Mouse (Mus musculus) olfactory bulb, adult 2 months (tissue): ENCODE data around the gene Msantd2. TPM values are rescaled to one million over a fixed set of nuclear protein-coding genes. Genes with fewer than 3 reads are reported as not detected.

ENCODE experiments used
- H3K27ac ChIP-seq: fragments of 200-500 bp; 2 replicates; pipeline ENCODE4 v1.5.1; 2012; ENCODE audit warnings: low read depth, low read length; ENCODE audit not compliant: insufficient read depth
- H3K4me1 ChIP-seq: fragments of 200-500 bp; 2 replicates; pipeline ENCODE4 v1.6.1; 2012; ENCODE audit warnings: low read length; ENCODE audit not compliant: control insufficient read depth, insufficient read depth
- H3K4me3 ChIP-seq: fragments of 200-500 bp; 2 replicates; pipeline ENCODE4 v1.5.1; 2012; ENCODE audit warnings: mild to moderate bottlenecking, low read depth, low read length, moderate library complexity; ENCODE audit not compliant: insufficient read depth
- CTCF ChIP-seq: fragments of 200-500 bp; IDR thresholded peaks from 2 replicates; pipeline ENCODE4 v1.5.1; 2012; ENCODE audit warnings: low read depth, mild to moderate bottlenecking, low read length, moderate library complexity; ENCODE audit not compliant: insufficient read depth
- POLR2A ChIP-seq: fragments of 200-500 bp; IDR thresholded peaks from 2 replicates; pipeline ENCODE4 v1.6.1; 2012; ENCODE audit warnings: mild to moderate bottlenecking, low read depth, low read length, moderate library complexity; ENCODE audit not compliant: insufficient read depth
- WGBS: fragments of 180-500 bp; shearing (Covaris S2); methylation state at CpG from one replicate; pipeline ENCODE4 v1.1.7; 2018; 5-methylcytosine and 5-hydroxymethylcytosine counted together
- polyA plus RNA-seq: library from polyadenylated mRNA; stranded (reverse); fragments of >200 nt; gene quantifications from 2 replicates; pipeline ENCODE4 v1.2.4, GENCODE M21; 2012; ENCODE audit warnings: low replicate concordance; ENCODE audit not compliant: missing spikeins, insufficient read depth, insufficient read length

Msantd2 gene
- polyA plus RNA-seq, 1 experiment: not detected

DNA sequence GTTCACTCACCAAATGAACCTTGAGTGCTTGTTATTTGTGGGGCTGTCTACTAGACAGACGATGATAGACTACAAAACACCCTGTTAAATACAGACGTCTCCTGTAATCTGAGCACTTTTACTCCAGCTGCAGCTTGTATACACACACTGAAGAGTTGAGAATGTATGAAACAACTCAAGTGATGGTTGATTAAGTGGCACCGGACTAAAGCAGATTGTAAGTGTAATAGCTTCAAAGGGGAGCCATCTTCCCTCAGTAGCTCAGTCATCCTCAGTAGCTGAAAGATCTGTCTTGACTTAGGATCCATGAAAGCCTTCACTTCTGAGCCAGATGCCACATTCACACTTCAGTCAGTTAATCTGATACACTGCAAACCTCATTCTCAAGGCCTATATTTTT is 6.6 kb downstream of the Msantd2 start:
- TF ChIP-seq POLR2A (no peak), CTCF (no peak)
- H3K4me1 ChIP-seq: no peaks in the 10 kb centered on the region
- no peak overlapping the region for H3K27ac ChIP-seq
- 80% methylated on average over 3 of the region's 3 CpGs for WGBS
- no peak overlapping the region for H3K4me3 ChIP-seq

DNA sequence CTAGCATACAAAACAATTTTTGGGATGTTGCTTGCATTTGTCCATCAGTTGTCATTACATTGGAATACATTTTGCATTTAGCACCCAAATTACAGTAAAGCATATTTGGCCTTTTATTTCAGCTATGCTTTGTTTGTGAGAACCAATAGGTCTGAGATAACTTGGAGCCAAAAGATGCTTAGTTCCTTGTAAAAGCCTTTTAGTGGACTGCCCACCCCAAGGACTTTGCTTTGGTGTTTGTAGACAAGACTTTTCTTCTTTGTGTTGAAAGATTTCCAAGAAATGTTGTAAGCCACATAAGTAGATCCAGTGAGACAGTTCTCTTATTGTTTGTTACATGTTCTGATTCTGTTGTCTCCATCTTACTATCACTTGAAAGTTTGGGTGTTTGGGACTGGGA is 7.2 kb downstream of the Msantd2 start:
- Histone ChIP-seq H3K4me1 (no peaks in the 10 kb centered on the region), H3K4me3 (no peak overlapping the region), H3K27ac (no peak overlapping the region)
- TF ChIP-seq POLR2A: no peak

DNA sequence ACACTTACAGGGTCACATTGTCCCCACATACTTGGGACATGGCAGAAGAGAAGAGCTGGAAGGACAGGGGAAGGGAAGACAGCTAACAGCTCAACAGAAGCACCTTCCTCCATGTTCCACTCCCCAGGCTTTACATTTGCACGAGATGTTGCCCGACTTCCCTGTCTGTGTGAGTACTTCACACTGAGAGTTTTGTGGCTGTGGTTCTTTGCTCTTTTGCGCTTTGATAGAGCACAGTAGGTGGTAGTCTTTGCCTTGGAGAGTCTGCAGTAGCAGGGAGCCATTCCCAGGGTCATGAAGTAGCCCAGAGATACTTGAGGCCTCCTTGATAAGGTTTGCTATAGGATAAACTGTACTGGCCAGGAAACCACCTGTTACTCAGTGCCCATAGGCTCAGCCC is 11.1 kb downstream of the Msantd2 start:
- TF ChIP-seq POLR2A (no peak), CTCF (no peak)
- Histone ChIP-seq H3K4me1 (no peaks in the 10 kb centered on the region), H3K4me3 (no peak overlapping the region), H3K27ac (no peak overlapping the region)
- 84% methylated on average over 3 of the region's 3 CpGs for WGBS

DNA sequence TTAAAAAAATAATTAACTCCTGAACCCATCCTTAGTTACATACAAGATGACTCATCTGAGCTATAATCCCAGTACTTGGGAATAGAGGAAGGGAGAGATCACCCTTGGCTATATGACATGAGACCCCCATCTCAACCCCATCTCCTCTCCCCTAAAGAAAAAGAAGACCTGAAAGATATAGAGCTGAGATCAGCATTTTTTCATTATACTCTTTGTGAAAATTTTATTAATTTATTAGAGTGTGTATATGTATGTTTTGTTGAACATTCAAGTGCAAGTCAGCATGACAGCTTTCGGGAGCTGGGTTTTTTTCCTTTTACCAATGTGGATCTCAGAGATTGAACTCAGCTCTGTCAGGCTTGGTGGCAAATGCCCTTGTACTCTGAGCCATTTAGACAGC is 12.1 kb downstream of the Msantd2 start:
- no peak for TF ChIP-seq POLR2A
- TF ChIP-seq CTCF: no peak
- 100% methylated on average over 1 of the region's 1 CpGs for WGBS
- Histone ChIP-seq H3K27ac (no peak overlapping the region), H3K4me3 (no peak overlapping the region), H3K4me1 (no peaks in the 10 kb centered on the region)

DNA sequence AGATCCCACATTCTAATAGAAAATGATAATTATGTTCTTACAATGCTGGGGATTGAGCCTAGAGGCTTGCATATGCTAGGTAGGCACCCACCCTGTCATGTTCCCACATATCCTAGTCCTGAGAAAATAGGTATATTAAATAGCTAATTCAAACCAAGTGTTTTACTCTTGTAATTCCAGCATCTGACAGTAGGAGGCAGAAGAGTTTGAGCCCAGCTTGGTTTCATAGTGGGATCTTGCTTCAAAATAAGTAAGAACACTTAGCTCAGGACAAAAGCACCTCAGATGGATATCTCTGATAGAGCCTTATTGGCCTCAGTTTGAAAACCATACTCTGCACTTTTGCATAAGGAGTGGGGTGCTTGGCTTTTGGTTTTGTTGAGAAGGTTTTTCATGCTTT is 15.2 kb downstream of the Msantd2 start:
- TF ChIP-seq CTCF: no peak
- no peak for TF ChIP-seq POLR2A
- Histone ChIP-seq H3K27ac (no peak overlapping the region), H3K4me3 (no peak overlapping the region), H3K4me1 (no peaks in the 10 kb centered on the region)

DNA sequence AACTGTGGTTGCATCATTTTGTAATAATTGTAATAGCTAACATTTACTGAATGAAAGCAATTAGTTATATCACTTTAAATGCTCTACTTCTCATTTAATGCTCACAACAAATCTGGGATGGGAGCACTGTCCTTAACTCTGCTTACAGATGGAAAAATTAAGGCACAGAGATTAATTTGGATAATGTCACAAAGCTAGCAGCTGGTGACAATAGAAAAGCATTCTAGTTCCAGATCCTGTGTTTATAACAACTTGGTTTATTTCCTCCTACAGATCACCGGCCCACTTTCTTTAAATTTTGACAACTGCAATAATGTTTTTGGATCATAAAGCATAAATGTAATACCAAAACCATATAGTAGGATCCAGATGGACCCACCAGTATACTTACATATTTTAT is 16.9 kb downstream of the Msantd2 start:
- WGBS: 57% methylated on average over 1 of the region's 1 CpGs
- TF ChIP-seq CTCF (no peak), POLR2A (no peak)
- H3K27ac ChIP-seq: no peak overlapping the region
- H3K4me1 ChIP-seq: no peaks in the 10 kb centered on the region
- H3K4me3 ChIP-seq: no peak overlapping the region

DNA sequence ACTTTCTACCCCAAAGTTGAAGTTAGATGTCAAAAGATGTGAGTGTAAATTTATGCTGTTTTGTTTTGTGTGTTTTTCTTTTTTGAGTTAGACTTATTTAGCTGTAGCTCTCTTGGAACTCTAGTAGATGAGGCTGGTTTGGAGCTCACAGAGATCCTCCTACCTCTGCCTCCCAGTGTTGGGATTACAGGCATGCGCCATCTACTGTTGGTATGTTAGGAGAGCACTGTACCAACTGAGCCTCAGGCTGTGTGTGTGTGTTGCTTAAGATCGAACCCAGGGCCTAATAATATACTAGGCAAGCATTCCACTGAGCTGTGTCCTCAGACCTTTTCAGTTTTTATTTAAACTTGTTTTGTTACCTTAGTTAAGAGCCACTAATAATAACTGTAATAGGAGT is 23.0 kb downstream of the Msantd2 start:
- WGBS: 97% methylated on average over 2 of the region's 2 CpGs
- no peak for TF ChIP-seq POLR2A
- no peak for TF ChIP-seq CTCF
- Histone ChIP-seq H3K4me1 (no peaks in the 10 kb centered on the region; the same call in 1 of the 2 replicates), H3K27ac (no peak overlapping the region), H3K4me3 (no peak overlapping the region)

DNA sequence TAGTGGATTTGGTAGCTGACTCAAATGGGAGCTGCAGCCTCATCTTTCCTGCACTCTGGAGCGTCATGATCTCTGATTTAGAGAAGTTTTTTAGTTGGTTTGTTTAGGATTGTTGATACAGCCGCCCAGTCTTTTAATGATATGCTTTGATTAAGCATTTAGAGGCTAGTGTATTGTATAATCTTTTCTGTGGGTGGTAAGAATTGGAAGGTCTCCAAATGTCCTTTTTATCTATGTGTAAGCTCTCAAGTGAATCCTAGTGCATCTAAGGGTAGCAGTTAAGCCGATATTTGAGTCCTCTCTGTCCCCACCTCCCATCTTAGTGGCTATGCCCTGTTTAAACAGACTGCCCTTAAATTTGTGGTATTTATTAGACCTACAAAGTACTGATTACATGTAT is 25.3 kb downstream of the Msantd2 start:
- Histone ChIP-seq H3K27ac (no peak overlapping the region), H3K4me3 (no peak overlapping the region), H3K4me1 (no peaks in the 10 kb centered on the region; the same call in 1 of the 2 replicates)
- no peak for TF ChIP-seq CTCF
- TF ChIP-seq POLR2A: no peak
- WGBS: 20% methylated on average over 3 of the region's 3 CpGs

DNA sequence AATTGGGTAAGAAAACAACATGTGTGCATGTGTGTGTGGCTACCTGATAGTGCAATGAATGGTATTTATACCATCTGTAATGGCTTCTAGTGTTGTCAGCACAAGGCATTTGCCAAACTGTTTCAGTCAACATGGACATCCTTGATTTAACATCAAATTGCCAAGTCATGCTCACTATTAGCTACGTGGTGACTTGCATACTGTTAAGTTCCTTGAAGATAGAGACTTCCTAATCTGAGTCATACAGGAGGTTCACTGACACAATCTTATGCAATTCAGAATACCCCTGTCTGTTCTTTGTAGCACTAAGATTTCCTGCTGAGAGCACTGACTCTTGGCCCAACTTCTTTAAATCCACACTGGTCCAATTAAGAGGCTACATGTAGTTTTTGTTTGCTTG is 28.3 kb downstream of the Msantd2 start:
- H3K27ac ChIP-seq: no peak overlapping the region
- H3K4me3 ChIP-seq: no peak overlapping the region
- TF ChIP-seq CTCF (no peak), POLR2A (no peak)
- WGBS: 76% methylated on average over 1 of the region's 1 CpGs
- H3K4me1 ChIP-seq: no peaks in the 10 kb centered on the region; the same call in 1 of the 2 replicates

DNA sequence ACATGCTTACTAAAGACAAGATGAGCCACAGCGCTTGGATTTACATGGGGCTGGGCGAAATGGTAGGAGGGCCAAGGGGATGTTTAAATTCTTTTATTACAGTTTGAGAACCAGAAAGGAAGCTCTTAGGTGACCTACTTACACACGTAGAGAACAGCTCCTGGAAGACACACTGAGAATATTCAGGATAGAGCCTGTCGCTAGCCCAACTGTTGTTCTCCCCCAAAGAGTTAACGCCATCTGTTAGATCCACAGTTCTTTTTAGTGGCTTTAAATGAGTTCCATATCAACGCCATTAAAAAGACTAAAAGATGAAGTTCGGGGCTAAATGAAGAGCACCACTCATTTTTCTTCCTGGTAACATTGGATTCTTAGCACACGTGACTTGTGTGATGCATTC is 29.9 kb downstream of the Msantd2 start:
- H3K4me1 ChIP-seq: no peaks in the 10 kb centered on the region
- 91% methylated on average over 8 of the region's 8 CpGs for WGBS
- H3K4me3 ChIP-seq: no peak overlapping the region
- H3K27ac ChIP-seq: no peak overlapping the region
- TF ChIP-seq CTCF: no peak
- no peak for TF ChIP-seq POLR2A

DNA sequence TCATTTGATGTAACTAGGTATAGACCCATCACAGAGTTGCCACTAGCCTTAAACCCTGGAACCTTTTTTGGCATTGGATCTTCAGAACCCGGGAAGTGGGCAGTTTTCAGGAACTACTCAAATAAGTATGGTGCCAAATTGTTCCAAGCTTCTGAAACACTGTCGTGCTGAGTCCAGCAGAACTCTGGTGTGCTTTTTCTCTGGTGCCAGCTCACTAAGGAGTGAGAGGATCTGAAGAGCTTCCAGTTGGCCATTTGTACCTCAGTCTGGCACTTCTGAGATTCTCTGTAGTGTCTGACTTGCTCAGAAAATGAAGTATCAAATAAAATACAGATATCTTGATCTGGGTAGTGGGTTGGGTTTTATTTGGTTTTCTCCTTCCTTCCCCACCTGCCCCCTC is 30.9 kb downstream of the Msantd2 start:
- 71% methylated on average over 2 of the region's 2 CpGs for WGBS
- no peaks in the 10 kb centered on the region for H3K4me1 ChIP-seq
- no peak overlapping the region for H3K27ac ChIP-seq
- no peak overlapping the region for H3K4me3 ChIP-seq
- TF ChIP-seq POLR2A (no peak), CTCF (no peak)
